Mouse (Mus musculus) kidney, embryonic 14.5 days (tissue): ENCODE results near the gene Dlg1. TPM values are rescaled to one million over a fixed set of nuclear protein-coding genes. Genes with fewer than 3 reads are reported as not detected.

Experiments used
- ATAC-seq: fragments of 200-750 bp; cut with Nextera tagmentation; 2 replicates; pipeline ENCODE4 v1.8.0; 2017; ENCODE audit warnings: moderate number of reproducible peaks, mild to moderate bottlenecking, moderate TSS enrichment, moderate library complexity; ENCODE audit not compliant: low FRiP score, low TSS enrichment
- H3K27ac ChIP-seq: fragments of 300-500 bp; sonication (generic); 2 replicates; pipeline ENCODE4 v1.5.1; 2014; ENCODE audit warnings: low read depth, mild to moderate bottlenecking, low read length, moderate library complexity, mixed read lengths
- H3K27me3 ChIP-seq: fragments of 300-500 bp; sonication (generic); 2 replicates; pipeline ENCODE4 v1.6.1; 2014; ENCODE audit warnings: mild to moderate bottlenecking, low read length; ENCODE audit not compliant: control insufficient read depth, insufficient read depth
- H3K36me3 ChIP-seq: fragments of 300-500 bp; sonication (generic); 2 replicates; pipeline ENCODE4 v1.6.1; 2014; ENCODE audit warnings: low read length, mixed read lengths; ENCODE audit not compliant: control insufficient read depth, insufficient read depth
- H3K4me1 ChIP-seq: fragments of 300-500 bp; sonication (generic); 2 replicates; pipeline ENCODE4 v1.6.1; 2014; ENCODE audit warnings: low read length, mixed read lengths; ENCODE audit not compliant: control insufficient read depth, insufficient read depth
- H3K4me2 ChIP-seq: fragments of 300-500 bp; sonication (generic); replicated peaks from 2 replicates; pipeline ENCODE4 v1.6.1; 2014; ENCODE audit warnings: low read depth, mild to moderate bottlenecking, low read length
- H3K4me3 ChIP-seq: fragments of 300-500 bp; sonication (generic); 2 replicates; pipeline ENCODE4 v1.5.1; 2014; ENCODE audit warnings: mild to moderate bottlenecking, low read length
- H3K9ac ChIP-seq: fragments of 300-500 bp; sonication (generic); 2 replicates; pipeline ENCODE4 v1.6.1; 2014; ENCODE audit warnings: low read depth, mild to moderate bottlenecking, low read length, moderate library complexity
- H3K9me3 ChIP-seq: fragments of 300-500 bp; sonication (generic); 2 replicates; pipeline ENCODE4 v1.6.1; 2016; ENCODE audit warnings: low read length; ENCODE audit not compliant: control insufficient read depth
- WGBS: fragments of 180-500 bp; shearing (Covaris S2); extraction: QIAGEN DNeasy Blood & Tissue Kit; methylation state at CpG from one replicate; pipeline ENCODE4 v1.1.7; 2014; 5-methylcytosine and 5-hydroxymethylcytosine counted together
- polyA plus RNA-seq: library from polyadenylated mRNA; unstranded; fragments of >200 nt; fragmentation: Nextera tagmentation; extraction: Ambion mirVana; gene quantifications from 2 replicates; pipeline ENCODE4 v1.2.1, GENCODE M21; 2014

Dlg1 gene
- polyA plus RNA-seq, 1 experiment from 2014 or later, result 35.4 TPM

GRCm38 (mm10) chr16:31883302-31883701, 220.1 kb downstream of the Dlg1 start:
- Histone ChIP-seq H3K9me3 (no peaks in the 10 kb centered on the region), H3K36me3 (no peaks in the 10 kb centered on the region), H3K9ac (peak overlapping the region; percentile 12; the same call in 1 of the 2 replicates), H3K4me2 (peak overlapping the region; percentile 31), H3K4me3 (no peak overlapping the region), H3K27ac (no peak overlapping the region), H3K4me1 (peaks cover 20% of the 10 kb centered on the region; the same call in 1 of the 2 replicates), H3K27me3 (no peaks in the 10 kb centered on the region)
- ATAC-seq, result peak; percentile 45
- WGBS, result 63% methylated on average over 14 of the region's 14 CpGs

- WGBS, result 12% methylated on average over 6 of the region's 6 CpGs
- Histone ChIP-seq H3K9ac (peak overlapping the region; percentile 12; the same call in 1 of the 2 replicates), H3K4me2 (peak overlapping the region; percentile 31), H3K27ac (no peak overlapping the region), H3K36me3 (no peaks in the 10 kb centered on the region), H3K9me3 (no peaks in the 10 kb centered on the region), H3K4me3 (peak overlapping the region; percentile 3; the same call in 1 of the 2 replicates), H3K4me1 (peaks cover 16% of the 10 kb centered on the region; the same call in 1 of the 2 replicates), H3K27me3 (no peaks in the 10 kb centered on the region)
- ATAC-seq, result peak; percentile 45; the same call in 1 of the 2 replicates
These were observed 220.7 kb downstream of the Dlg1 start for GRCm38 (mm10) chr16:31883902-31884301.

- Histone ChIP-seq H3K4me2 (no peak overlapping the region), H3K9ac (no peak overlapping the region), H3K27ac (no peak overlapping the region), H3K27me3 (no peaks in the 10 kb centered on the region), H3K36me3 (no peaks in the 10 kb centered on the region), H3K9me3 (no peaks in the 10 kb centered on the region), H3K4me3 (no peak overlapping the region), H3K4me1 (no peaks in the 10 kb centered on the region)
- 80% methylated on average over 7 of the region's 7 CpGs for WGBS
- ATAC-seq, result no peak
These were observed 227.7 kb downstream of the Dlg1 start for GRCm38 (mm10) chr16:31890907-31891306.

GRCm38 (mm10) chr16:31893396-31894141, 230.3 kb downstream of the Dlg1 start:
- no peak overlapping the region for H3K4me2 ChIP-seq
- ATAC-seq, result no peak
- H3K4me1 ChIP-seq, result no peaks in the 10 kb centered on the region
- no peak overlapping the region for H3K9ac ChIP-seq
- H3K4me3 ChIP-seq, result no peak overlapping the region
- no peaks in the 10 kb centered on the region for H3K27me3 ChIP-seq
- no peaks in the 10 kb centered on the region for H3K36me3 ChIP-seq
- H3K9me3 ChIP-seq, result no peaks in the 10 kb centered on the region
- 53% methylated on average over 5 of the region's 5 CpGs for WGBS
- no peak overlapping the region for H3K27ac ChIP-seq

- no peak overlapping the region for H3K9ac ChIP-seq
- no peaks in the 10 kb centered on the region; the same call in 1 of the 2 replicates for H3K9me3 ChIP-seq
- H3K4me2 ChIP-seq, result peak overlapping the region; percentile 32
- 0 out of 2 replicates have a peak overlapping the region, but pooled peaks have one; percentile 14 for H3K4me3 ChIP-seq
- peak; percentile 84 for ATAC-seq
- no peaks in the 10 kb centered on the region for H3K36me3 ChIP-seq
- H3K27me3 ChIP-seq, result no peaks in the 10 kb centered on the region
- H3K27ac ChIP-seq, result no peak overlapping the region
- WGBS, result 13% methylated on average over 29 of the region's 29 CpGs
- no peaks in the 10 kb centered on the region for H3K4me1 ChIP-seq
These were observed 233.9 kb downstream of the Dlg1 start for GRCm38 (mm10) chr16:31896971-31897774.

- Histone ChIP-seq H3K4me2 (no peak overlapping the region), H3K27me3 (no peaks in the 10 kb centered on the region), H3K27ac (no peak overlapping the region), H3K9me3 (no peaks in the 10 kb centered on the region; the same call in 1 of the 2 replicates), H3K36me3 (no peaks in the 10 kb centered on the region), H3K4me3 (no peak overlapping the region), H3K4me1 (no peaks in the 10 kb centered on the region), H3K9ac (no peak overlapping the region)
- 84% methylated on average over 18 of the region's 18 CpGs for WGBS
- ATAC-seq, result no peak
These were observed 235.5 kb downstream of the Dlg1 start for GRCm38 (mm10) chr16:31898546-31899326.

GRCm38 (mm10) chr16:31901886-31902285, 238.6 kb downstream of the Dlg1 start:
- Histone ChIP-seq H3K27me3 (no peaks in the 10 kb centered on the region), H3K36me3 (no peaks in the 10 kb centered on the region), H3K4me2 (no peak overlapping the region), H3K27ac (no peak overlapping the region), H3K9me3 (no peaks in the 10 kb centered on the region; the same call in 1 of the 2 replicates), H3K4me1 (peaks cover 11% of the 10 kb centered on the region; the same call in 1 of the 2 replicates), H3K4me3 (no peak overlapping the region), H3K9ac (no peak overlapping the region)
- no peak for ATAC-seq
- 70% methylated on average over 1 of the region's 1 CpGs for WGBS

- Histone ChIP-seq H3K4me3 (no peak overlapping the region), H3K4me1 (peaks cover 12% of the 10 kb centered on the region; the same call in 1 of the 2 replicates), H3K9me3 (no peaks in the 10 kb centered on the region; the same call in 1 of the 2 replicates), H3K27me3 (no peaks in the 10 kb centered on the region), H3K27ac (no peak overlapping the region), H3K4me2 (no peak overlapping the region), H3K9ac (no peak overlapping the region), H3K36me3 (no peaks in the 10 kb centered on the region)
- 87% methylated on average over 8 of the region's 8 CpGs for WGBS
- no peak for ATAC-seq
These were observed 240.0 kb downstream of the Dlg1 start for GRCm38 (mm10) chr16:31903239-31903638.
